Mouse (Mus musculus): ENCODE measurements around the gene Arpc5l.

The Arpc5l gene

GRCm38 (mm10) chr2:39064687-39065399, 59.7 kb downstream of the Arpc5l start:
- peak; percentile 66; the same call in 1 of the 2 replicates for ATAC-seq (ENCODE audit: insufficient number of reproducible peaks, low FRiP score, low TSS enrichment)
